Mouse (Mus musculus): ENCODE results near the gene Arid2. TPM values are rescaled to one million over a fixed set of nuclear protein-coding genes. Genes with fewer than 3 reads are reported as not detected.
"Not testable (repeated sequence)": the region's sequence is repeated elsewhere in the genome, so short reads cannot be mapped to it uniquely, and the experiment has no call there.

The Arid2 gene
- polyA plus RNA-seq, 1 experiment, result 9.3 TPM

DNA sequence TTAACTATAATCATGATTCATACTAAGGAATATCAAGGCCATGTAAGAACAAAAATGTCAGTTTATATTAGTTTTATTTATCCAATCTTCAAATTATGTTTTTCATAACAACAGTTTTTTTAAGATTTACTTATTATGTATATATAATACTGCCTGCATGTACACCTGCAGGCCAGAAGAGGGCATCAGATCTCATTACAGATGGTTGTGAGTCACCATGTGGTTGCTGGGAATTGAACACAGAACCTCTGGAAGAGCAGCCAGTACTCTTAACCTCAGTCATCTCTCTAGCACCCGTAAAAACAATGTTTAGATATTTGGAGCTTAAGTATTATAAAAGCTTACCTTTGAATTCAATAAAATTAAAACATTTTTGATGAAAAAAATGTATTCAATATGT lies 146.9 kb downstream of the Arid2 start:
- TF ChIP-seq MYOG (IDR thresholded peaks at IDR 0.05; ENCODE audit: control insufficient read depth in 1 of 3, insufficient read depth in 1 of 3, insufficient read length in 2 of 3, low read depth in 2 of 3) (no peak), POLR2A (IDR thresholded peaks at IDR 0.05; ENCODE audit: insufficient read length, low read depth) (no peak), MYOD1 (IDR thresholded peaks at IDR 0.05; ENCODE audit: control insufficient read depth in 1 of 3, insufficient read length in 2 of 3, low read depth in 2 of 3) (no peak), E2F4 (IDR thresholded peaks at IDR 0.05; ENCODE audit: insufficient read depth) (no peak), CEBPB (IDR thresholded peaks at IDR 0.05; ENCODE audit: insufficient read depth, poor library complexity, severe bottlenecking) (no peak), TCF3 (IDR thresholded peaks at IDR 0.05; ENCODE audit: insufficient read length, low read depth) (no peak), USF1 (IDR thresholded peaks at IDR 0.05; ENCODE audit: low read depth) (no peak), TCF12 (IDR thresholded peaks at IDR 0.05; ENCODE audit: insufficient read depth, poor library complexity, severe bottlenecking) (no peak), SRF (IDR thresholded peaks at IDR 0.05; ENCODE audit: control insufficient read depth, insufficient read length, low read depth) (no peak), POLR2AphosphoS2 (IDR thresholded peaks at IDR 0.05; ENCODE audit: insufficient read length, low read depth) (no peak), MAX (IDR thresholded peaks at IDR 0.05; ENCODE audit: low read depth) (no peak), REST (IDR thresholded peaks at IDR 0.05; ENCODE audit: insufficient read depth, insufficient read length) (no peak)
- no peaks in the 10 kb centered on the region for H3K27me3 ChIP-seq (ENCODE audit: control insufficient read depth, insufficient read depth, insufficient read length)
- no peak overlapping the region for H3K4me3 ChIP-seq
- H3ac ChIP-seq (ENCODE audit: control insufficient read depth, insufficient read length), result no peak overlapping the region
- peaks cover 77% of the 10 kb centered on the region for H3K36me3 ChIP-seq (ENCODE audit: control insufficient read depth, insufficient read depth)
- H3K4me2 ChIP-seq (ENCODE audit: low read depth), result no peak overlapping the region
- peaks cover 47% of the 10 kb centered on the region for H3K79me2 ChIP-seq (ENCODE audit: control insufficient read depth, insufficient read depth)

GRCm38 (mm10) chr15:96441480-96441879 lies 154.2 kb downstream of the Arid2 start:
- peaks cover 78% of the 10 kb centered on the region for H3K79me2 ChIP-seq (ENCODE audit: control insufficient read depth, insufficient read depth)
- H3K4me3 ChIP-seq; H3K4me2 ChIP-seq (ENCODE audit: low read depth); H3ac ChIP-seq (ENCODE audit: control insufficient read depth, insufficient read length); H3K27me3 ChIP-seq (ENCODE audit: control insufficient read depth, insufficient read depth, insufficient read length): not testable (repeated sequence)
- peaks cover 57% of the 10 kb centered on the region for H3K36me3 ChIP-seq (ENCODE audit: control insufficient read depth, insufficient read depth)

DNA sequence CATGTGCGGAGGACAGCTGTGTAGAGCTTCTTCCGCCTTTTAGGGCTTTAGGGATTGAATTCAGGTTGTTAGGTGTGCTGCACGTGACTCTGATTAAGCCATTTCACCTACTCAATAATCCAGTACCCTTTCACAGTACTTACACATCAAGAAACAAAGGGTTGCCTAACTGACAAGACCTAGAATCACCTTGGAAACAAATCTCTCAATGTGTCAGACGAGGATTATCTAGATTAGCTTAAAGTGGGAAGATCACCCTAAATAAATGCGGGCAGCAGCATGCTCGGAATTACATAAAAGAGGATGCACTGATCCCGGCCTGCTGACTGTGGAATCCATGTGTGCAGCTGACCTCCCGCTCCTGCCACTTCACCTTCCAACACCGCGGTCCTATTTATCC lies 159.5 kb downstream of the Arid2 start:
- peaks cover 88% of the 10 kb centered on the region for H3K79me2 ChIP-seq (ENCODE audit: control insufficient read depth, insufficient read depth)
- H3K4me2 ChIP-seq (ENCODE audit: low read depth), result no peak overlapping the region
- H3K4me3 ChIP-seq, result no peak overlapping the region
- no peaks in the 10 kb centered on the region for H3K27me3 ChIP-seq (ENCODE audit: control insufficient read depth, insufficient read depth, insufficient read length)
- no peak for TF ChIP-seq SRF (IDR thresholded peaks at IDR 0.05; ENCODE audit: control insufficient read depth, insufficient read length, low read depth)
- H3ac ChIP-seq (ENCODE audit: control insufficient read depth, insufficient read length), result no peak overlapping the region
- H3K36me3 ChIP-seq (ENCODE audit: control insufficient read depth, insufficient read depth), result peaks cover 57% of the 10 kb centered on the region

DNA sequence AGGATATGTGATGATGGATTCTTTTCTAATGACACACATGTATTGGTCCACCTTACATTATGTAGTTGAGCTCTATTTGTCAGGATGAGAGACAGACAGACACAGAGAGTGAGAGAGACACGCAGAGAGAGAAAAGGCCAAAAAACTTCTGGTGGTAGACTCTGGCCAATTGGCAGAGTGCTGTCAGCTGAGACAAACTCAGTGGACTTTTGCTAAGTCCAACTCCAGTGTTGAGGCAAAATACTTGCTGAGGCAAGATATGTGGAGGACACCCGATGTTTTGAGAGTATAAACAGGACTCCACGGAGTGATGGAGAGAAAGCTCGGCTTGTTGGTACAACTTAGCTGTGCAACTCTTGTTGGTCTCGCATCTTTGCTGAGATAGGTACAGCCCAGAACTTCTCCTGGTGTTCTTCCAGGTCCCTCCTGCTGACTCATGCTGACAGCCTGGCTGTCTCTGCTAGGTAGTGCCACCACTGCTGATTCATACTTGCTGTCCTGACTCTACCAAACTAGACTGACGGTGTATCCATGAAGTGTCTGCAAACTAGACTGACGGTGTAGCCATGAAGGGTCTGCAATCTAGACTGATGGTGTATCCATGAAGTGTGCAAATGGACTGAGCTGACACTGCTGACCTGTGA lies 161.5 kb downstream of the Arid2 start:
- H3K27me3 ChIP-seq (ENCODE audit: control insufficient read depth, insufficient read depth, insufficient read length), result no peaks in the 10 kb centered on the region
- peaks cover 96% of the 10 kb centered on the region for H3K79me2 ChIP-seq (ENCODE audit: control insufficient read depth, insufficient read depth)
- H3K4me3 ChIP-seq, result no peak overlapping the region
- H3K36me3 ChIP-seq (ENCODE audit: control insufficient read depth, insufficient read depth), result peaks cover 42% of the 10 kb centered on the region
- H3K4me2 ChIP-seq (ENCODE audit: low read depth), result no peak overlapping the region
- no peak overlapping the region for H3ac ChIP-seq (ENCODE audit: control insufficient read depth, insufficient read length)
- no peak for TF ChIP-seq TCF3 (IDR thresholded peaks at IDR 0.05; ENCODE audit: insufficient read length, low read depth)
- no peak for TF ChIP-seq REST (IDR thresholded peaks at IDR 0.05; ENCODE audit: insufficient read depth, insufficient read length)
- TF ChIP-seq POLR2A (IDR thresholded peaks at IDR 0.05; ENCODE audit: insufficient read length, low read depth), result no peak
- TF ChIP-seq MAX (IDR thresholded peaks at IDR 0.05; ENCODE audit: low read depth), result no peak
- no peak for TF ChIP-seq MYOD1 (IDR thresholded peaks at IDR 0.05; ENCODE audit: control insufficient read depth in 1 of 3, insufficient read length in 2 of 3, low read depth in 2 of 3)
- TF ChIP-seq POLR2AphosphoS2 (IDR thresholded peaks at IDR 0.05; ENCODE audit: insufficient read length, low read depth), result no peak
- no peak for TF ChIP-seq USF1 (IDR thresholded peaks at IDR 0.05; ENCODE audit: low read depth)
- no peak for TF ChIP-seq E2F4 (IDR thresholded peaks at IDR 0.05; ENCODE audit: insufficient read depth)
- no peak for TF ChIP-seq CEBPB (IDR thresholded peaks at IDR 0.05; ENCODE audit: insufficient read depth, poor library complexity, severe bottlenecking)
- TF ChIP-seq SRF (IDR thresholded peaks at IDR 0.05; ENCODE audit: control insufficient read depth, insufficient read length, low read depth), result no peak
- TF ChIP-seq TCF12 (IDR thresholded peaks at IDR 0.05; ENCODE audit: insufficient read depth, poor library complexity, severe bottlenecking), result no peak

DNA sequence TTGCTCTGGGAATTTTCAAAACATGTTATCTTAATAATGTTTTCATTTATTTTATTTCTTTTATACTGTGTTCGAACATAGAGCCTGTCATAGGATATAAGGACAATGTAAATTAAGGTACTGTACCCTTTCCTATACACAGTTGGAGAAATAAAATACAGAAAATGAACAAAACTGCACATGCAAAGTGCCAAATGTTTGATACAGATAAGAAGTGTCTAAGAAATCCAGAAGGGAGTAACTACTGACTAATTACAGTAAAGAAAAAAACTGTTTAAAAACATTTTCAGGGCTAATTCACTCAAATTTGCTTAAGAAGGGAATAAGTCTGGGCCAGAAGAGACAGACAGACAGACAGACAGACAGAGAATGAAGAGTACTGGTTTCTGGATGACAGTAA lies 166.0 kb downstream of the Arid2 start:
- no peak overlapping the region for H3K4me3 ChIP-seq
- H3K4me2 ChIP-seq (ENCODE audit: low read depth), result no peak overlapping the region
- H3K36me3 ChIP-seq (ENCODE audit: control insufficient read depth, insufficient read depth), result peaks cover 18% of the 10 kb centered on the region
- no peak overlapping the region for H3ac ChIP-seq (ENCODE audit: control insufficient read depth, insufficient read length)
- no peaks in the 10 kb centered on the region for H3K27me3 ChIP-seq (ENCODE audit: control insufficient read depth, insufficient read depth, insufficient read length)
- TF ChIP-seq SRF (IDR thresholded peaks at IDR 0.05; ENCODE audit: control insufficient read depth, insufficient read length, low read depth) (no peak), MYOG (IDR thresholded peaks at IDR 0.05; ENCODE audit: control insufficient read depth in 1 of 3, insufficient read depth in 1 of 3, insufficient read length in 2 of 3, low read depth in 2 of 3) (no peak), MYOD1 (IDR thresholded peaks at IDR 0.05; ENCODE audit: control insufficient read depth in 1 of 3, insufficient read length in 2 of 3, low read depth in 2 of 3) (no peak), TCF12 (IDR thresholded peaks at IDR 0.05; ENCODE audit: insufficient read depth, poor library complexity, severe bottlenecking) (no peak), POLR2A (IDR thresholded peaks at IDR 0.05; ENCODE audit: insufficient read length, low read depth) (no peak), E2F4 (IDR thresholded peaks at IDR 0.05; ENCODE audit: insufficient read depth) (no peak), POLR2AphosphoS2 (IDR thresholded peaks at IDR 0.05; ENCODE audit: insufficient read length, low read depth) (no peak), USF1 (IDR thresholded peaks at IDR 0.05; ENCODE audit: low read depth) (no peak), TCF3 (IDR thresholded peaks at IDR 0.05; ENCODE audit: insufficient read length, low read depth) (no peak), MAX (IDR thresholded peaks at IDR 0.05; ENCODE audit: low read depth) (no peak), CEBPB (IDR thresholded peaks at IDR 0.05; ENCODE audit: insufficient read depth, poor library complexity, severe bottlenecking) (no peak), REST (IDR thresholded peaks at IDR 0.05; ENCODE audit: insufficient read depth, insufficient read length) (no peak)
- H3K79me2 ChIP-seq (ENCODE audit: control insufficient read depth, insufficient read depth), result peaks cover 100% of the 10 kb centered on the region

Other genes starting within 250 kb of the Arid2 start
- gene Scaf11, start 173.3 kb downstream of the Arid2 start, polyA plus RNA-seq (2012; fragmentation: generic; extraction: Trizol), result 21.6 TPM

Data from myocyte (in vitro differentiated cells).